Mouse (Mus musculus) 3134 (cell line): Measurements from ENCODE around the gene Mfsd13b.
"Not testable (repeated sequence)": the region's sequence is repeated elsewhere in the genome, so short reads cannot be mapped to it uniquely, and the experiment has no call there.

Experiments
- DNase-seq: peaks from one replicate; pipeline ENCODE4 v3.0.0-alpha.2; 2011; ENCODE audit warnings: low spot score; ENCODE audit not compliant: insufficient read length; ENCODE audit errors: extremely low read depth

Gene Mfsd13b

GRCm38 (mm10) chr7:120982200-120982841, at the start of gene Mfsd13b, which contains the start of gene Cdr2:
TSS of gene Mfsd13b (plus strand) at chr7:120982509.
TSS of gene Cdr2 (minus strand) at chr7:120982312.
- peak; percentile 90 for DNase-seq

- DNase-seq, result no peak
These were observed 49.2 kb upstream of the Mfsd13b start for GRCm38 (mm10) chr7:120933110-120933509.

- no peak for DNase-seq
These were observed 48.6 kb upstream of the Mfsd13b start for GRCm38 (mm10) chr7:120933680-120934195.

GRCm38 (mm10) chr7:120934716-120935115, 47.6 kb upstream of the Mfsd13b start:
- no peak for DNase-seq

- no peak for DNase-seq
These were observed 45.8 kb upstream of the Mfsd13b start for GRCm38 (mm10) chr7:120936522-120936921.

GRCm38 (mm10) chr7:120938206-120938605, 44.1 kb upstream of the Mfsd13b start:
- DNase-seq, result no peak

GRCm38 (mm10) chr7:120940343-120940742, 42.0 kb upstream of the Mfsd13b start:
- DNase-seq, result no peak

- DNase-seq, result no peak
These were observed 41.1 kb upstream of the Mfsd13b start for GRCm38 (mm10) chr7:120941214-120941613.

- no peak for DNase-seq
These were observed 39.8 kb upstream of the Mfsd13b start for GRCm38 (mm10) chr7:120942506-120942905.

GRCm38 (mm10) chr7:120943936-120944509, 38.3 kb upstream of the Mfsd13b start:
- no peak for DNase-seq

- not testable (repeated sequence) for DNase-seq
These were observed 28.7 kb upstream of the Mfsd13b start for GRCm38 (mm10) chr7:120953591-120953990.

- no peak for DNase-seq
These were observed 22.2 kb upstream of the Mfsd13b start for GRCm38 (mm10) chr7:120960116-120960515.

- DNase-seq, result no peak
These were observed 21.7 kb upstream of the Mfsd13b start for GRCm38 (mm10) chr7:120960601-120961000.

GRCm38 (mm10) chr7:120961893-120962292, 20.4 kb upstream of the Mfsd13b start:
- no peak for DNase-seq

- DNase-seq, result no peak
These were observed 19.2 kb upstream of the Mfsd13b start for GRCm38 (mm10) chr7:120963126-120963525.

GRCm38 (mm10) chr7:120969221-120969620, 13.1 kb upstream of the Mfsd13b start:
- no peak for DNase-seq

- DNase-seq, result no peak
These were observed 12.2 kb upstream of the Mfsd13b start for GRCm38 (mm10) chr7:120970112-120970511.

- not testable (repeated sequence) for DNase-seq
These were observed 9.8 kb upstream of the Mfsd13b start for GRCm38 (mm10) chr7:120972471-120972870.

- no peak for DNase-seq
These were observed 8.3 kb upstream of the Mfsd13b start for GRCm38 (mm10) chr7:120974001-120974400.

- DNase-seq, result no peak
These were observed 5.2 kb upstream of the Mfsd13b start for GRCm38 (mm10) chr7:120977063-120977462.

- no peak for DNase-seq
These were observed 2.3 kb upstream of the Mfsd13b start for GRCm38 (mm10) chr7:120980041-120980440.
